Mouse (Mus musculus) lung, adult 2 months (tissue): ENCODE measurements around the gene Lrrc18.

Experiments
- CTCF ChIP-seq: fragments of 200-500 bp; IDR thresholded peaks from 2 replicates; pipeline ENCODE4 v1.5.1; 2011; ENCODE audit warnings: mild to moderate bottlenecking, low read length, control low read depth; ENCODE audit not compliant: insufficient read depth
- POLR2A ChIP-seq: fragments of 200-500 bp; IDR thresholded peaks from 2 replicates; pipeline ENCODE4 v1.6.1; 2011; ENCODE audit warnings: low read depth, mild to moderate bottlenecking, control low read depth, low read length, borderline replicate concordance; ENCODE audit errors: extremely low read depth

GRCm38 (mm10) chr14:32960481-32960880, 30.7 kb upstream of the Lrrc18 start:
- TF ChIP-seq CTCF (peak; percentile 67), POLR2A (no peak)
